Mouse (Mus musculus) Patski (cell line): ENCODE data around the gene Tdrd3. TPM values are rescaled to one million over a fixed set of nuclear protein-coding genes. Genes with fewer than 3 reads are reported as not detected.

Source experiments
- ATAC-seq: fragments of 100-300 bp; one replicate; pipeline ENCODE4 v1.8.0; 2021
- CTCF ChIA-PET: fragments of 350-600 bp; sonication (Branson Sonifier 250); formaldehyde crosslinking; loops from one replicate; lab custom pipeline; 2022; ENCODE audit warnings: inconsistent platforms; lab: Charles Lee
- POLR2A ChIA-PET: fragments of 350-600 bp; sonication (Branson Sonifier 250); formaldehyde crosslinking; loops from one replicate; lab custom pipeline; 2022; ENCODE audit warnings: antibody characterized with exemption, inconsistent platforms; lab: Charles Lee
- DNase-seq: peaks from one replicate; pipeline ENCODE4 v3.0.0-alpha.2; 2011; ENCODE audit warnings: low read depth, low spot score
- H3K27me3 ChIP-seq: fragments of 371-371 bp; one replicate; pipeline ENCODE4 v1.5.1; 2021
- CTCF ChIP-seq: fragments of 100-300 bp; IDR thresholded peaks from one replicate; pipeline ENCODE4 v1.5.1; 2021
- in situ Hi-C: fragments of 300-500 bp; cut with MboI; formaldehyde crosslinking; loops from 3 replicates; pipeline ENCODE4 v1.11.1; 2018; ENCODE audit warnings: low pct_unique_long_range_greater_than_20kb, mixed read lengths
- polyA plus RNA-seq: library from polyadenylated mRNA; unstranded; gene quantifications from one replicate; pipeline ENCODE4 v1.2.3, GENCODE M21; 2021

The Tdrd3 gene
- polyA plus RNA-seq, 1 experiment from 2014 or later = 29.4 TPM

GRCm38 (mm10) chr14:87552211-87552610 lies 135.8 kb downstream of the Tdrd3 start:
- peak; percentile 89 for ATAC-seq
- POLR2A ChIA-PET = no interaction called here
- no peak for DNase-seq
- no peak for TF ChIP-seq CTCF
- CTCF ChIA-PET = no interaction called here
- H3K27me3 ChIP-seq = peaks cover 4% of the 10 kb centered on the region
- in situ Hi-C loops = no loop called here

DNA sequence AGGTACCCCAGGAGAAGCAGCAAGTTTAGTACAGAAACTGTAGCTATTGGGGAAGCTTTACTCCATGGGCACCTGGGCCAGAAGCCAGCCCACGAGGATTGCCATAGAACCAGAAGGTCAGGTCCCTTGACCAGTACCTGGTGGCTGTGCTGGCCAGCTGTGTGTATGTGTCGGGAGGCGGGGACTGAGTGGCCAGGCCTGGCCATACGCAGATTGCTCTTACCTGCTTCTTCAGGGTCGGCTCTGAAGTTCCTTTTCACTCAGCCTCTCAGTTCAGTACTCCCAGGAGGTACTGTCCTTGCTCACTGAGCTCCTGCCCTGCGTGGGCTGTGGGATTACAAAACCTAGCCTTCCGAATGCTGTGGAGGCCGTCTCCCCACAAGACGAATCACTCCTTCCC lies 147.4 kb downstream of the Tdrd3 start:
- ATAC-seq = no peak
- peaks cover 13% of the 10 kb centered on the region for H3K27me3 ChIP-seq
- ChIA-PET POLR2A (no interaction called here), CTCF (no interaction called here)
- in situ Hi-C loops = no loop called here
- DNase-seq = no peak
- no peak for TF ChIP-seq CTCF

DNA sequence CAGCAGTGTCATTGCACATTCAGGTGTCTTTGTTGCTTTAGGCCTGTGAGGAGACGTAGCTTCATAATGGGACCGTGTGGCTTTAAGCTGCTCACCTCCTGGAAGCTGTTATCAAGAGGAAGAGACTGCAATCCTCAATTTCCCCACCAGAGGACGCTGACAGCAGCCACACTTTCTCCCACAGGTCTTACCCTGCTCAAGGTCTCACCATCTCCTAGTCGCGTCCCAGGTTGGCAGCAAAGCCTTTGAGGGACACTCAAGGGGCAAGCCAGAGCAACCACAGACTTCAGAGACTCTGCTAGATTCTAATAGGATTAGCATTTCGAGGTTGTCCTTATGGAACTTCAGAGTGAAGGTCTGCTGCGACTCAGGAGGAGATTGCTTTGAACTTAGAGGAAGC lies 149.8 kb downstream of the Tdrd3 start:
- ChIA-PET CTCF (no interaction called here), POLR2A (no interaction called here)
- no peak for DNase-seq
- in situ Hi-C loops = no loop called here
- TF ChIP-seq CTCF = peak; percentile 39
- H3K27me3 ChIP-seq = peaks cover 29% of the 10 kb centered on the region
- no peak for ATAC-seq

DNA sequence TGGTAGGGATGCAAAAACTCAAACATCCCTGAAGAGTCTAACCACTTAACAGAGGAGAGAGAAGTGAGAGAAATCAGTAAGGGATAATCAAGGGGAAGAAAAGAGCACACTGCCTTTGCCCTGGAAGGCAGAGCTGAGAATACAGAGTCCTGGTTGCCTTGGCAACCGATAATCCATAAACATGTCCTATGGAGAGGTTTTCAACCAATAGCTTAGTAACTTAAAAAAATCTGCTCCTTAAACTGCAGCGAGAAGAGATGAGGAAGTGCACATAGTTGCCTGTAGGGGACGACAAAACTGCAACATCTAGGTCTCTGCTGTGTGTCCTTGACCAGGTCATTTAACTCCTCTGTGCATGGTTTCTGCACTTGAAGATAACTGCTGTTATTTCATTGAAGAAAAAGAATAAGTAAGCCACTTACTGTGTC lies 150.6 kb downstream of the Tdrd3 start:
- ChIA-PET CTCF (interaction anchor here (1.5 to 1.6 kb wide), 2 partner anchors 9 to 21 kb away, joined by 3 to 5 read pairs; no protein-coding TSS in a partner anchor), POLR2A (no interaction called here)
- H3K27me3 ChIP-seq = peaks cover 33% of the 10 kb centered on the region
- DNase-seq (no peak), ATAC-seq (no peak)
- in situ Hi-C loops = no loop called here
- peak; percentile 61 for TF ChIP-seq CTCF

DNA sequence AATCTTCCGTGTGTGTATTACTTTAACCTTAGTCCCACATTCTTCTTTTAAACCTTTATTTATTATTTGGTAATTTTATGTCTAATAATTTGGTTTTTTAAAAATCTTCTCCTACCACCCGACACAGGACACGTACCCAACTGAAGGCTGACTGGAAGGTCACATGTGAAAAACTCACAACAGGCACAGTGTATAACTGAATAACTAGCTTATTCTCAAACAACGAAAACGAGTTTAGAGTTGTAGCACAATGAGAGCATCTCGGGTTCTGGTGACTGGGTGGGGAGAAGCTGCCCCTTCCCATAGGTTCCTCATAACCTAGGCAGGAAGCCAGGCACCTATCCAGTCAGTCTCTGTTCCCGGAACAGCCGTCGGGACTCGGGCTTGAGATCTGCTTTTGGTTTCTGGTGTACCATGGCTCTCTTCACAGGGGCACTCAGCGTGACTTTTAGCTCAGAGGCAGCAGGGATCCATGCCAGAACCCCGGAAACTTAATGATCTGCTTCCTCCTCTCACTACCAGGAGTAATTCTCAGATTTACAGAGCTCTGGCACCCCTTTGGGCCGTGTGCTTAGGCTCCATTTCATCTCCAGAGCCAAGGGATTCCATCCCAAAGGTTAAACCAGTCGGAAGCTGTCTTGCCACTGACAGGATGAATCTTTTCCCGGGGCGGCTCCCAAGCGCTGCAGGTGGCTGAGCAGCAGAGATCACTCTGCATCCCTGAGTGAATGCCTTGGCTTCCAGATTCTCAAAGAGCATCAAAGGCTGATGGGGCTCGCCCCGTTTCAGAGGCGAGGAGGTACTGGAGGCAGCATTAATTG lies 151.4 kb downstream of the Tdrd3 start:
- CTCF ChIA-PET = interaction anchor here (1.0 to 1.6 kb wide), 4 partner anchors 8 to 104 kb away, joined by 3 to 5 read pairs (median 3); no protein-coding TSS in a partner anchor
- in situ Hi-C loops = no loop called here
- peaks cover 39% of the 10 kb centered on the region for H3K27me3 ChIP-seq
- POLR2A ChIA-PET = no interaction called here
- DNase-seq (no peak), ATAC-seq (peak; percentile 63)
- no peak for TF ChIP-seq CTCF

DNA sequence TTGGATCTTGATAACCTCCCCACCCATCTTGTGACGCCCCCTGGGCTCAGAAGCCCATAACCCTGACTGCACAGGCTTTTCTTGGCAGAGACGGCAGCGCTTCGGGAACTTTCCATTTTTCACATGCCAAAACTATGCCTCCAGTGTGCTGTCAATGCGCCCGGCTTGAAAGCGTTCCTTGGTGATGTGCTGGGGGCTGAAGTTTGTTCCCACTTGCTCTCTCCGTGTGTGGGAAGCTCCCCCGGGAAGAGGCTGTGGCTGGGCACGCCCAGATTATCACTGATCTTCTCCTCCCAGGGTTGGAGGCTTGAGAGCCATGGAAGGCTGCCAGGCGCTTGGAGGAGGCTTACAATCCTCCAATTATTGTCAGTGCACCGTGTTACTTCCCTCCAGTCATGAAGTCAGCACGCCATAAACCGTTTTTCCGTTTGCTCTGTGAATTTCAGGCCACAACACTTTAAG lies 152.0 kb downstream of the Tdrd3 start:
- in situ Hi-C loops = no loop called here
- peak; percentile 41 for ATAC-seq
- no peak for DNase-seq
- ChIA-PET CTCF (interaction anchor here (1.0 to 1.1 kb wide), 2 partner anchors 32 to 104 kb away, joined by 3 read pairs; no protein-coding TSS in a partner anchor), POLR2A (no interaction called here)
- no peak for TF ChIP-seq CTCF
- H3K27me3 ChIP-seq = peaks cover 39% of the 10 kb centered on the region

GRCm38 (mm10) chr14:87569471-87569870 lies 153.0 kb downstream of the Tdrd3 start:
- no peak for TF ChIP-seq CTCF
- ATAC-seq = no peak
- CTCF ChIA-PET = no interaction called here
- DNase-seq = no peak
- in situ Hi-C loops = no loop called here
- H3K27me3 ChIP-seq = peaks cover 39% of the 10 kb centered on the region
- POLR2A ChIA-PET = no interaction called here

DNA sequence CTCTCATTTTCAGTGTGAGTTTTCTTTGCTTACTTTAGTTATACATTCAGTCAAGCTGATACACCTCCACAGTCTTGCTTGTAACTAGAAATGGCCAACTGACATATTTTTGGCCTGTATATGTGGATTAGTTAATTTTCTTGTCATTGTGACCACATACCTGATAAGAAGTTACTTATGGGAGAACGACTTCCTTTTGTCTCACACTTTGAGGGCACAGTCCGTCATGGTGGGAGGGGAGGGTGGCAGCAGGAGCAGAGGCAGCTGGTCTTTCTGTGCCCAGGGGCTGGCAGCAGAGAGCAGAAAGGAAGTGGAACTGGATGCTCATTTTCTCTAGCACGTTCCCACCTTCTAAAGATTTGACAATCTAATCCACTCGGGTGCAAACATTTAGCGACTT lies 156.0 kb downstream of the Tdrd3 start:
- no peak for DNase-seq
- in situ Hi-C loops = no loop called here
- ChIA-PET POLR2A (interaction anchor here (0.7 kb wide), 1 partner anchor 922 kb away, joined by 3 read pairs; no protein-coding TSS in a partner anchor), CTCF (no interaction called here)
- no peak for ATAC-seq
- H3K27me3 ChIP-seq = peaks cover 43% of the 10 kb centered on the region
- no peak for TF ChIP-seq CTCF

GRCm38 (mm10) chr14:87582610-87583009 lies 166.2 kb downstream of the Tdrd3 start:
- ChIA-PET POLR2A (no interaction called here), CTCF (no interaction called here)
- in situ Hi-C loops = no loop called here
- DNase-seq = no peak
- no peak for TF ChIP-seq CTCF
- ATAC-seq = no peak
- peaks cover 22% of the 10 kb centered on the region for H3K27me3 ChIP-seq
